Mouse (Mus musculus) MEL (cell line): ENCODE measurements around the gene Bicdl1.

ENCODE experiments used
- CTCF ChIP-seq, 3 experiments: IDR thresholded peaks in 2 of 3; conservative IDR thresholded peaks in 1 of 3; 2 replicates each; pipeline ENCODE4 v1.5.1; 2011 to 2012; ENCODE audit warnings: low read length in 3 of 3, low read depth in 2 of 3, mild to moderate bottlenecking in 2 of 3, improper control_type of control experiment in 1 of 3, inconsistent platforms in 1 of 3, mixed read lengths in 1 of 3, moderate library complexity in 1 of 3; ENCODE audit not compliant: control insufficient read depth in 1 of 3, insufficient read depth in 1 of 3, poor library complexity in 1 of 3, severe bottlenecking in 1 of 3
- EP300 ChIP-seq, 2 experiments: IDR thresholded peaks; 2 replicates each; pipeline ENCODE4 v1.6.1; 2011; ENCODE audit warnings: improper control_type of control experiment in 2 of 2, low read length in 2 of 2, low read depth in 1 of 2, mild to moderate bottlenecking in 1 of 2
- GABPA ChIP-seq: IDR thresholded peaks from 2 replicates; pipeline ENCODE4 v1.6.1; 2012; ENCODE audit warnings: low read depth, mild to moderate bottlenecking, inconsistent platforms, low read length, improper control_type of control experiment, moderate library complexity
- MAFK ChIP-seq: IDR thresholded peaks from 2 replicates; pipeline ENCODE4 v1.6.1; 2011; ENCODE audit warnings: low read depth, mild to moderate bottlenecking, low read length, improper control_type of control experiment, borderline replicate concordance
- MAZ ChIP-seq: IDR thresholded peaks from 2 replicates; pipeline ENCODE4 v1.6.1; 2012; ENCODE audit warnings: low read depth, mild to moderate bottlenecking, inconsistent platforms, low read length, improper control_type of control experiment
- RAD21 ChIP-seq: IDR thresholded peaks from 2 replicates; pipeline ENCODE4 v1.6.1; 2011; ENCODE audit warnings: mild to moderate bottlenecking, low read depth, low read length, improper control_type of control experiment
- TAL1 ChIP-seq: IDR thresholded peaks from 2 replicates; pipeline ENCODE4 v1.6.1; 2012; ENCODE audit warnings: mild to moderate bottlenecking, inconsistent platforms, low read length, moderate library complexity, mixed read lengths

DNA sequence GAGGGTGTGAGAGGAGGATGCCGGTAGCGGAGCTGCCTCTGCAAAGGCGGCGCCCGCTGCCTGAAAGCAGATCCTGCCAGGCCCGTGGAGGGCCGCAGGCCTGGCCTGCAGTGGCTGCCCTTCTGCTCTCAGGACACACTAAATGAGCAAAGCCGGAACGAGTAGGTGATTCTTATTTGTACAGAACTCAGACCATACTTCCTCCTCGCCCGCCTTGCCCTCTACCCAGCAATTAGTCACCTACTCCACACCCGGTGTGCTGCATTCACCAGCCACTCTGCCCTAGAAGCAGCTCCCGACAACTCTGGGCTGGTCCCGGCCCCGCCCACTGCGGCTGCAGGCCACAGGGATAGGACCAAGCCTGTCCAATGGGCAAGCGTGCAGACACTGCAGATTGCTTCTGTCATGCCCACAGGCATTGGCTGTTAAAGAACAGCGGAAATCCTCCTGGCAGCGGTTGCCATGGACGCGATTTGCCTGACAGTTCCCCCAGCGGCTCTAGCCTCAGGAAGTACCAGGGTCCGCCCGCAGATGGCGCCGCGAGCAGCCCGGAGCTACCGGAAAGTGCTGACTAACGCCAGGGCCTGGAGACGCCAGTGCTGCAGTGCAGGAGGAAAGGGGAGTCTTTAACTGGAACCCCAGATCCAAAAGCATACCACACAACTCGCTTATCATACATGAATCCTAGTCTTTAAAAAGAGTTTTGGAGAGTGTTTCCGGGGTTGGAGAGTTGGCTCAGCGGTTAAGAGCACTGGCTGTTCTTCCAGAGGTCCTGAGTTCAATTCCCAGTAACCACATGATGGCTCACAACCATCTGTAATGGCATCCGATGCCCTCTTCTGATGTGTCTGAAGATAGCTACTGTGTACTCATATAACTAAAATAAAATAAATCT lies 78.5 kb downstream of the Bicdl1 start:
- peak; percentile 73 to 92 (median 91) for TF ChIP-seq CTCF (IDR thresholded peaks at IDR 0.05 in 2 of 3, conservative IDR thresholded peaks at IDR 0.05 in 1 of 3; ENCODE audit: control insufficient read depth in 1 of 3, insufficient read depth in 1 of 3, low read depth in 2 of 3, low read length in 3 of 3, poor library complexity in 1 of 3, severe bottlenecking in 1 of 3)
- TF ChIP-seq TAL1: no peak
- TF ChIP-seq EP300 (IDR thresholded peaks at IDR 0.05; ENCODE audit: low read depth in 1 of 2, low read length in 2 of 2): peak in 1 of 2 experiments; percentile 27; a peak in 3 of 4 replicates
- TF ChIP-seq GABPA: no peak; the same call in 1 of the 2 replicates
- TF ChIP-seq MAFK: no peak
- TF ChIP-seq MAZ: no peak
- peak; percentile 65 for TF ChIP-seq RAD21
